8 mouse cellular contexts compared by ENCODE assay signal in the genomic region with DNA sequence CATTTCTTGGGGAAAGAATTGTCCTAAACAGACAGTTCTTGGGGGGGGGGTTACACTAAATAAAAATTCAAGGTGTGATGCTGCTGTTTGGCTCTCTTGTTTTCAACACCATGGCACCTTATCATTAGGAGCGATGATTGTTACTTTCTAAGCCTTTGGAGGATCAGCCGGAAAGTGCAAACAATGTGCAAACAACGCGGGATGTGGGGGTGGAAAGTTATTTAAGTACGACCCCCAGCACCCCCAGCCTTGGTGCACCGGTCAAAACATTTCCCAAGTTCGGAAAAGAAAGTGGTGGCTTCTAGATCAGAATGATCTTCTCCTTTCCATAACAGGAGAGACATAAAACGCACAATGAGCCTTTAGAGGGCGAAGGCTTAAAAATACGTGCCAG. TPM values are rescaled to one million over a fixed set of nuclear protein-coding genes. Genes with fewer than 3 reads are reported as not detected.
DNase-seq lines count a peak whose midpoint lies in the region; ATAC-seq lines count a peak whose summit lies in the region.

No protein-coding gene starts in this region.

- no peaks in the 10 kb centered on the region for H3K36me3 ChIP-seq in kidney, embryonic 15.5 days
- no peaks in the 10 kb centered on the region for H3K36me3 ChIP-seq in embryonic facial prominence, embryonic 12.5 days
- H3K36me3 ChIP-seq in hindbrain, embryonic 15.5 days, result no peaks in the 10 kb centered on the region
- H3K36me3 ChIP-seq in midbrain, embryonic 15.5 days (replicated peaks), result no peaks in the 10 kb centered on the region

- under 1% methylated on average over 10 of the region's 10 CpGs for WGBS in kidney, embryonic 15.5 days
- 0% methylated on average over 10 of the region's 10 CpGs for WGBS in embryonic facial prominence, embryonic 12.5 days
- under 1% methylated on average over 10 of the region's 10 CpGs for WGBS in hindbrain, embryonic 15.5 days
- WGBS in midbrain, embryonic 15.5 days, result under 1% methylated on average over 10 of the region's 10 CpGs

- H3K4me1 ChIP-seq in kidney, embryonic 15.5 days, result peaks cover 33% of the 10 kb centered on the region
- peaks cover 13% of the 10 kb centered on the region for H3K4me1 ChIP-seq in embryonic facial prominence, embryonic 12.5 days
- H3K4me1 ChIP-seq in hindbrain, embryonic 15.5 days (replicated peaks), result peaks cover 26% of the 10 kb centered on the region
- peaks cover 12% of the 10 kb centered on the region for H3K4me1 ChIP-seq in midbrain, embryonic 15.5 days

- H3K27me3 ChIP-seq in kidney, embryonic 15.5 days, result no peaks in the 10 kb centered on the region
- H3K27me3 ChIP-seq in embryonic facial prominence, embryonic 12.5 days, result no peaks in the 10 kb centered on the region
- H3K27me3 ChIP-seq in hindbrain, embryonic 15.5 days, result no peaks in the 10 kb centered on the region
- no peaks in the 10 kb centered on the region for H3K27me3 ChIP-seq in midbrain, embryonic 15.5 days (replicated peaks)

- DNase-seq in kidney, postnatal 36 days, result no peak
- DNase-seq in thymus, postnatal 0 days (ENCODE audit: low spot score), result no peak
- DNase-seq in gastrocnemius, postnatal 14 days, result no peak

- H3K9ac ChIP-seq in kidney, embryonic 15.5 days, result peak overlapping the region; percentile 76
- peak overlapping the region; percentile 95 for H3K9ac ChIP-seq in embryonic facial prominence, embryonic 12.5 days
- peak overlapping the region; percentile 96 for H3K9ac ChIP-seq in hindbrain, embryonic 15.5 days
- peak overlapping the region; percentile 96 for H3K9ac ChIP-seq in midbrain, embryonic 15.5 days

- peak overlapping the region; percentile 95 for H3K4me2 ChIP-seq in kidney, embryonic 15.5 days
- peak overlapping the region; percentile 71 for H3K4me2 ChIP-seq in embryonic facial prominence, embryonic 12.5 days (replicated peaks)
- H3K4me2 ChIP-seq in hindbrain, embryonic 15.5 days, result peak overlapping the region; percentile 93
- H3K4me2 ChIP-seq in midbrain, embryonic 15.5 days, result peak overlapping the region; percentile 84

- no peak for ATAC-seq in kidney, embryonic 15.5 days (replicated peaks; ENCODE audit: low FRiP score)
- ATAC-seq in embryonic facial prominence, embryonic 12.5 days (ENCODE audit: insufficient number of reproducible peaks, insufficient read depth, low FRiP score, low TSS enrichment), result no peak
- ATAC-seq in hindbrain, embryonic 15.5 days (ENCODE audit: low FRiP score, low read depth), result no peak
- ATAC-seq in midbrain, embryonic 15.5 days (replicated peaks), result no peak
- no peak for ATAC-seq in cerebellum, adult (ENCODE audit: insufficient number of reproducible peaks, low FRiP score, low TSS enrichment)

- H3K9me3 ChIP-seq in kidney, embryonic 15.5 days (replicated peaks), result no peaks in the 10 kb centered on the region
- H3K9me3 ChIP-seq in embryonic facial prominence, embryonic 12.5 days, result no peaks in the 10 kb centered on the region
- H3K9me3 ChIP-seq in hindbrain, embryonic 15.5 days, result no peaks in the 10 kb centered on the region
- H3K9me3 ChIP-seq in midbrain, embryonic 15.5 days, result no peaks in the 10 kb centered on the region

- H3K4me3 ChIP-seq in kidney, embryonic 15.5 days (replicated peaks), result peak overlapping the region; percentile 78
- peak overlapping the region; percentile 80 for H3K4me3 ChIP-seq in embryonic facial prominence, embryonic 12.5 days
- peak overlapping the region; percentile 90 for H3K4me3 ChIP-seq in hindbrain, embryonic 15.5 days
- H3K4me3 ChIP-seq in midbrain, embryonic 15.5 days, result peak overlapping the region; percentile 84

- peak overlapping the region; percentile 98 for H3K27ac ChIP-seq in kidney, embryonic 15.5 days
- peak overlapping the region; percentile 98 for H3K27ac ChIP-seq in embryonic facial prominence, embryonic 12.5 days
- peak overlapping the region; percentile 97 for H3K27ac ChIP-seq in hindbrain, embryonic 15.5 days (replicated peaks)
- peak overlapping the region; percentile 99 for H3K27ac ChIP-seq in midbrain, embryonic 15.5 days

- intact Hi-C loops in gastrocnemius, postnatal 14 days (cut with DNase I; ENCODE audit: low total_unique reads), result no loop called here

RNA-seq across cellular contexts. Expression of a gene that starts 1.8 kb away (rescaled TPM):
- polyA plus RNA-seq in kidney, embryonic 15.5 days (2015; fragmentation: Nextera tagmentation; extraction: Ambion mirVana), result 3.9 and 4.7 TPM in 2 replicates
- polyA plus RNA-seq in embryonic facial prominence, embryonic 12.5 days (2016; fragmentation: Nextera tagmentation; extraction: Ambion mirVana), result 10.4 and 12.2 TPM in 2 replicates
- polyA plus RNA-seq in hindbrain, embryonic 15.5 days (2015; fragmentation: Nextera tagmentation; extraction: Ambion mirVana), result 9.6 and 10.7 TPM in 2 replicates
- polyA plus RNA-seq in midbrain, embryonic 15.5 days (2015; fragmentation: Nextera tagmentation; extraction: Ambion mirVana), result 14.6 and 16.8 TPM in 2 replicates
- polyA plus RNA-seq in thymus, postnatal 0 days (2015; fragmentation: Nextera tagmentation; extraction: Ambion mirVana), result 0.54 and 0.57 TPM in 2 replicates
- total RNA-seq in gastrocnemius, postnatal 14 days (2021), result 10 to 100 TPM; 13.7 to 21.1 TPM
